Mouse (Mus musculus) lung, postnatal 10 days (tissue): ENCODE measurements at regions not wholly inside any gene's neighbourhood (a gene's known extent, or its start where the extent isn't known, plus 50 kb on each side); places are given as distances from the start of the nearest gene placed in this dataset.

ENCODE experiments used
- DNase-seq: peaks from one replicate; pipeline ENCODE4 v3.0.0; 2021

DNA sequence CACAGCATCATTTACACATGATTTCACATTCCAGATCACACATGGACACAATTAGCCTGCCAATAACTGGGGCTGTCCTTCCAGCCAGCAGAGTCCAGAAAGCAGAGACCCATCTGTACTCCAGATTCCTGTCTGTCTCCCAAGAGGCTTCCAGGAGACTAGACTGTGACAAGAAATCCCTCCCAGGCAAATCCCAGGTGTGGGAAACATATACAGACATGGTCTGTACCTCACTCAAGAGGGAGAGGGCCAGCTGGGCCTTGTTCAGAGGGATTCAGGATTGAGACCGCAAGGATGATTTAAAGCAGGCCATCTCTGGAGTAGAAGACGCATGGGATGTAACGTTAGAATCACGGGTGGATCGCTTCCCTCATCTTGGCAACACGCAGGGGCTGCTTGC is 182.7 kb upstream of the Prr30 start:
- DNase-seq: no peak

DNA sequence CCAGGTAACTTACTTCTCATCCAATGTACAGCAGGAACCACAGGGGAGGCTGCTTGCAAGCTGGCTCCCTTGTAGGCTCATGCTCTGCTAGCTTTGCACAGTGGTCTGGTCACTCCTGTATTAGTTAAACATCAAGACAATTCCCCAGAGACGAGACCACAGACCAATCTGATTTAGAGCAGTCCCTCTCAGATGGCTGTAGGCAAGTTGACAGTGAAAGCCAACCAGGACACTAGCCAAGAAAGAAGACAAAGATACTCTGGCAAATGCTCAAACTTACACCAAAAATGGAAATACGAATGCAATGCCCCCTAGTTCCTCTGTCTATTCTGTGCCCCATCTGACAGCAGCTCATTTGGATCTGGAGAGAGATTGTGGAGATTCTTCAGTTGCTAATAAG is 181.8 kb upstream of the Prr30 start:
- no peak for DNase-seq

DNA sequence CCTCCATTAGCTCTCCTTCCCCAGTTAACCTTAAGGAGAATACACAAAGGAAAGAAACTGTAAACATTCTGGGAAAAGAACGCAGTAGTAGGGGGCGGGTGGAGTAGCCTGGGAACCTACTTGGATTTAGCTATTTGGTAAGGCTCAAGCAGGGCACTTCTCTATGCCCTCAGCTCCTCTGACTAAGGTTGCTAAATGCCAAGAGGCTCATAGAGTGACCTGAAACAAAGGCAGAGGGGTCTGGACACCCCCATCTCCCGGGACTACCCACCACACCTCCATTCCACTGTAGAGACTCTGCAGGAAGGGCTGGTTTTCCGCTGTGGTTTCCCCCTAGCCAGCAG is 179.5 kb upstream of the Prr30 start:
- no peak for DNase-seq

DNA sequence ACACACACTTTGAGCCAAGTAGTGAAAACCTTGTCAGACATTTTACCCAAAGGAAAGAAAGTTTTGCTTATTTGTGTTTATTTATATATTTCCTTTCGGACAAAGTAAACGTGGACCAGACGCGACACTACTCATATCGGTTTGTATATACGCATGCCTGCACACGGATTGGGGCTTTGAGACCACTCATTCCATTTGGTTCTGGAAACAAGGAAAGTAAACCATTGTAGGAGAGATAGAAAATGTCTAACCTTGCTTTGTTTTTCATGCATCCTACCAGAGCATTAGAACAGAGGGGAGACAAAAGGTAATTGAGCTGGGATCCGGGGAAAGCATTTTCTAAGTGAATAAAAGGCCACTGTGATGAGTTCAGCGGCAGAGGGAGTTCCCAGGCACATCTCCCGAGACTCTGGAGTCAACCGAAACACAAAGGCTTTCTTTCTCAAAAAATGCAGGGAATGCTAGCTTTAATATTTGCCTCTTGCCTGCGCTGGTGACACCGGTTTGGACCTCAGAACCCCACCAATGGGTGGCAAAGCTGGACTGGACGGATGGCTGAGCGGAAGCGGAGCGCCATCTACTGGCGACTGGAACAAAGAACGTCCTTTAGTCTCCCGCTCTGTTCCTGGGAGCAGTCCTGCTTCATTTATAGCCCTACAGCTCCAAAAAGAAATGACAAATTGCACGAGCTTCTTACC is 179.0 kb upstream of the Prr30 start:
- DNase-seq: peak; percentile 74

DNA sequence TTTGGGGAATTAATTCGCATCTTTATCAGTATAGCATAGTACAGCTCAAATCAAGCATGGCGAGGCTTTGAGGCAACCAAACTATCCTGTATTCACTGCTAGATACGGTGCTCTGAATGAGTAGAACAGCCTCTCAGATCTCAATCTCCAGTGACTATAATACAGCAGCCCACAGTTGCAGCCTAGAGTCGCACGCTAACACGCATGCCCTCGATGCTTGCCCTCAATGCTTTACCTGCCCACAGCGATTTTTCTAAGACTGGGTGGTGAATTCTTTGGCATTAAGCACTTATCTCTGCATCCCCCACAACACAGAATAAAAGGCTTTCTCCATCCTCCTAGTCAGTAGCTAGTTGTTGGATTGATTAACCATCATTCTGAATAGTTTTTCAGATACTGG is 178.4 kb upstream of the Prr30 start:
- DNase-seq: no peak

DNA sequence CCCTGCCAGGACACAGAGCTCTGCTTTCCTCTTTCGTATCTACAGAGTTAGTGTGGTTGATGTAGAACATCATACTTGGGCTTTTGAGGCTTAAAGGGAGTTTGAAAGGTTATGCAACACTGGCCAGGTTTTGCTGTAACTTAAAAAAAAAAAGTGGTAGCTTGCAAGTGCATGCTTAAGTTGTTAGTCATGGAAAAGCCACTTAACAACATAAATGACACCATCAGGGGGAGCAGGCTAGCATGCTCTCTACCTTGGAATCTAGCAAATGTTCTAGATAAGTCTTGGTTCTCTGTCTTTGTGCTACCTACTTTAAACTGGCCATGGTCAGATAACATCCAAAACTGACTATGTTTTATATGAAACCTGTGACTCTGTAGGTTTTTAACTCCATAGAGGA is 176.6 kb upstream of the Prr30 start:
- DNase-seq: no peak

DNA sequence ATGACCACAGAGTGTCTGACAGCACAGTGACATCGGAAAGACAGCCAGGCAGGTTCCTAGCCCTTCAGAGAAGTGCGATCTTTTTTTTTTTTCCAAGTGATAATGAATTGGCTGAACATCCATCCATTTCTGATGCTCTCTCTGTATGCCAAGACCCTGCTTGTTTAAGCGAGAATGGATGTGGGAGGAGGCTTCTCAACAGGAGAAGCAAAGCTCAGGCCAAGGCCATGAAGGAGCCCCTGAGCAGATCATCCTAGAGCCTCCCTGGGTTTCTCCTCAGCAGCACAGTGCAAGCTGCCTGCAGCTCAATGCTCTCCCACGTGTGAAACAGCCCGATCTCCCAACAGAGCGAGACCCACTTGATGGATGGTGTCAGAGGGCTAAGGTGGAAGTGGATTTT is 175.7 kb upstream of the Prr30 start:
- DNase-seq: no peak

DNA sequence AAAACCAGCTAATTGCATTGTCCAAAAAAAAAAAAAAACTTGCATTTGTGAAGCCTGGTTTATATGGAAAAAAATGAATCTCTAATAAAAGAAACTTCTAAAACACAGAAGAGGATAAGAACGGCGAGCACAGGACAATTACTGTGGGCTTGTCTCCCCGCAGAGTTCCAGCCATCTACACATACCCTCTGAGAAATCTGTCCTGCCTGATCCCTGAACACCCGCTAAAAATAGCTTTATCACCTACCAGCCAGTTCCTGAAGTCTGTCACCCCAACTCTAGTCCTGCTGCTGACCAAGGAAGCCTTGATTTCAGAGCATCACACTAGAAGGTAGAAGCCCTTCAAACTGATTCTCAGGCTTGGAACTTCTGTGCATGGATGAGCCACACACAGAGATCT is 173.7 kb upstream of the Prr30 start:
- DNase-seq: no peak

DNA sequence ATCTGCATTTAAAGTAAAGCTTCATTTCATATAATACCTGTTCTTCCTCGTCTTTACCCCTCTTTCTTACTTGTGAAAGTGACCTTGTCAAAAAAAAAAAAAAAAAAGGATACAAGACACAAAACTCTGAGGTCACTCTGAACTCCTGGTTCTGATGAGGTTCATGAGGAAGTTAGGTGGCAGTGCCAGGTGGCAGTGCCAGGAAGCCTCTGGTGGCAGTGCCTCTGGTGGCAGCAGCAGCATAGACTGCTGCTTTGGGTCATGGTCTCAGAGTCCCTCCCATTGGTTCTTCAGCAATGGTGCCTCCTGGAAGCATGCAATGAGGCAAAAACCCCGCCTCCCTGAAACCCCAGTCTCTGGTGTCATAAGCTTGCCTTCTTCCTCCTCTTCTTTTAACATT is 159.7 kb upstream of the Prr30 start:
- no peak for DNase-seq

DNA sequence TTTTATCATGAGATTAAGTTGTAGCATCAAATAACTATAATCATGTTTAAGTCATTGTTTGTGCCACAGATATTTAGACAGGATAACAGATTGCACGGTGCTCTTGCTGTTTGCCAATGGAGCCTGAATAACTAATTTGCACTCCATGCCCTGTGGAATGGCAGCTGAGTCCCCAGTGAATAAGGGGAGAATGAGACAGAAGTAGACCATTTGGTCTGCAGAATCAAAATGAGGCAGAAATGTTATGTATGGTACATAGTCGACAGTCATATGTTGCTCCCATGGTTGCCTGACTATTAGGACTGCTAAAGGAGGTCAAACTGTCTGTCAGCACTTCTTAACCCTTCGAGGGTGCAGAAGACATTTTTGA is 152.9 kb upstream of the Prr30 start:
- no peak for DNase-seq

DNA sequence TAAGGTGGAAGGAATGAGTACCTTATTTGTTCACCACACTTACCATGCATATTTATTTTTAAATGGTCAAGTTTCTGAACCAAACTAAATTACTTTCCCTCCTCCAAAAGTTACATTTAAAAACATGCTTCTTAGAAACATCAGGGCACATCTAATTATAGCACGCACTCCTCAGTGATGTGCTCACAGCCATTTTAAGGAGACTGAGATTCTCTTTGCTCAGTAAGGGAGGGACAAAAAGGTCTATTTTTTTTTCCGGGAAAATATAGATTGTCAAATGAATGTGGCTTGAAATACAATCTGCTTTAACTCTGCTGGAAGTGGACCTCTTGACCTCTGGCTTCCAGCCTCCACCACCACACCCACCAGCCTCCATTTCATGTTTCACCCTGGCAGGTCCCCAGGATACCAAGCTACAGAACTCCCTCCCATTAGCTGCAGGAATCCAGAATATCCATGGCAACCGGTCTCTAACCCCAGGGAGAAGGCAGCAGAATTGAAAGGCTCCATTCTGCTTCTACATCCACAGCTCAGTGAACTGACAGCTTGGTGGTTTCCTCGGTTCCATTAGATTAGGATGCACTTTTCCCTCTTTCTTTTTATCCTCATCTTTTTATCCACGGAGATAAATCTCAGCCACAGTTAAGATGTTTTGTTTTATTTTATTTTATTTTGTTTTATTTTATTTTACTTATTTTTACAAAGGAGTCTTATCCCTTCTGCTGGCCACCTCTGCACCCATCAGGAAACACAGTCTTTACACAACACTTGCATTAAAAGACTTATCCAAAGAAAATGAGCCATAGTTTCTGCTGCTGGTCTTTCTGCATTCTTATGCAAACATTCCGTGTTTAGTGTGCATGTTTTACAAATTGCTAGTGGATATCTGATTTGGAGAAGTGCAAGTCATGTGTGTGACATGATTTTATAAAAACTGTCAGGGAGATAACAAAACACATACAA is 152.2 kb upstream of the Prr30 start:
- DNase-seq: no peak

DNA sequence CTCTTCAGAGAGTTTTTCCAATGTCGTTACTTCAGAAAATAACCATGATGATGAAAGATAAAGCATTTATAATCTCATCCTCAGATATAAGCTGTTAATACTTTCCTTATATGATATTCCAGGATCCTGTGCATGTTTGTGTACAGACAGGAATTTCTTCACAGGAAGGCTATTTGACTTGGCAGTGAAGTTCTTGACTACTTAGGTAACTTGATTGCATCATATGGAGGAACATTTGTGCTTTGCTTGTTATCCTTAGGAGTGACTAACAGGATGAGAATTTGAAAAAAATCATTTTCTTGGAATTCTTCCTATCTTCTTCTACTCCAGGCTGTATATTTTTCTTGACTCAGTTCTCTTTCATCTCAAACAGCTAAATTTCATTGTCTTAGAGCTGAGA is 140.2 kb upstream of the Prr30 start:
- DNase-seq: no peak

DNA sequence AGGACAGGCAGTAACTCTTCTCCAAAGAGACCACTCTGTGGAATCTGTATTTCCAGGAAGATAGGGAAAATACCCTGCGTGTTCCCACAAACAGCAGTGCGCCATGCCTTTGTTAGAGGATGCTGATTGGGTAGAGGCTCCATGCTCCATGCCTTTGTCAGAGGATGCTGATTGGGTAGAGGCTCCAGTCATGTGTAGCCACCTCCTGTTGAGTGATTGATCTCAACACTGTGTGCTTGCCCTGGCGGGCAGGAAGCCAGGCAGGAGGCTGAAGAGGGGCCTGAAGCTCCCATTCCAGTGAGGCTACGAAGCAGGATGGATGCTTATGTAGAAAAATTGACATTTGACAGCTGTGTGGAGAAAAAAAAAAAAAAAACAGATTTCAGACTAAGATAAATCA is 131.9 kb upstream of the Prr30 start:
- DNase-seq: no peak

DNA sequence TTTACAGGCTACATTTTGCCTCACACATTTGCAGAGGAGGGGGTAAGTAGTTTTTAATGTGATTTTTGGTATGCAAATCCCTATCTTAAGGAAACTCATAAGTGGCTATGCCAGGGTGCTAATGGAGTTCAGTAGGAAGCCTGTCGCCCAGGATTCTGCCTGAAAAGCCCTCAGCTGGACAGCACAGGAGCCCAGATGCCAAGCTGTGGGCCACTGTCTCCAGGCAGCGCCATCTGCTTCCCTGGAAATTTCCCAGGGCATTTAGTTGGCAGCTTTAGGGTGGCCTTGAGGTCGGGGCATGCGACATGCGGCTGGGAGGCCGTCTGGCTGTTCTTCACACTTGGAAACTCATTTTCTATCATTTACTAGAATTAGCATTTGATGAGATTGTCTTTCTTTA is 127.3 kb upstream of the Prr30 start:
- DNase-seq: no peak

DNA sequence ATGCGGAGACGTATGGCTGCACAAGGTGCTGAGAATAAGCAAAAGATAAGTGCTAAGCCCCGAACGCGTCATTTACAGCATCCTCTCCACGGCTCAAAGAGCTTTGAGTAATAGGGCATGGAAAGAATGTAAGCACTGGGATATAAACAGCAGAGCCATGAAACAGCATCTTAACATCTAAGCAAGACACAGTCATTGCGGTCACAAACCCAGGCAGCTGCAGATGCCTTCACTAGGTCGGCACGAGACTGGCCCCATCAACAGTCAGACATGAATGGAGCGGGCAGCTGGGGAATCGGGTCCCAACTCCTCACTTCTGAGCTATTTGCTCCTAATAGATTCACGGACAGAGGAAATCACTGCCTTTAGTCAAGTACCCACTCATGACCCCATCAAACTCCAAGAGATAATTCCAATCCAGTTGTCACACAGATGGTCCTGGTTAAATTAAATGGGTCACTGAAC is 126.4 kb upstream of the Prr30 start:
- DNase-seq: no peak

DNA sequence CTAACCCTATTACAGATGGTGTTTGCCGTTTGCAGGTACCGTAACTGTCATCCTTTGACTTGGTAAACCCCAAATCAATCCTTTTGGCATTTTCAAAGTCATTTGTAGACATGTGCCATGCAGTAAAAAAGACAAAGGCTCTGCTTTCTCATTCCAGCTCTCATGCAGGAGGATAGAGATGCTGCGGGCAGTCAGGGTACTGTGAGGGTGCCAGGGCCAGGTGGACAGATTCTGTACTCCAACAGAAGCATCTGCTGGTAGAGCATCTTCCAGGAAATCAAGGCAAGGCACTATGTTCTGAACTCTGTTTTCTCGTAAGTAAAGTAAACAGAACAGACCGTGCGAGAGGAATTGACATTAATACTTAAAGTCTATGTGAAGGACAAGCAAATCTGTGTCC is 123.2 kb upstream of the Prr30 start:
- DNase-seq: no peak

DNA sequence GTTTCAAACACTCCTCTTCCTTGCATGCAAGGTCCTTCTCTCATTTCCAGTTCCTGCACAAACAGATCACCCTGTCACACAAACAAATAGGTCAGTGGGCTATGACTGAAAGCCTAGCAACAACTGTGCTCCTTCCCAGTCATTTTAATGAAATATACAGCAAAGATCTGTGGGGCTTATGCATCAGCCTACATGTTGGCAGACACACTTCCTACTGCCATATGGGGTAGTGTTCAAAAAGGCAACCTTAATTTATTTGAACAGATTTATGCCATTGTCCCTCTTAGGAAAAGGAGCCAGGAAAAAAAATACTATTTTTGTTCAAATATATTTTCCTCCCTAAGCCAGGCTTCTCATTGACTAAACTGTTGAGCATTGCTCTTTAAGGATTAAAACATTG is 107.8 kb upstream of the Prr30 start:
- DNase-seq: no peak

DNA sequence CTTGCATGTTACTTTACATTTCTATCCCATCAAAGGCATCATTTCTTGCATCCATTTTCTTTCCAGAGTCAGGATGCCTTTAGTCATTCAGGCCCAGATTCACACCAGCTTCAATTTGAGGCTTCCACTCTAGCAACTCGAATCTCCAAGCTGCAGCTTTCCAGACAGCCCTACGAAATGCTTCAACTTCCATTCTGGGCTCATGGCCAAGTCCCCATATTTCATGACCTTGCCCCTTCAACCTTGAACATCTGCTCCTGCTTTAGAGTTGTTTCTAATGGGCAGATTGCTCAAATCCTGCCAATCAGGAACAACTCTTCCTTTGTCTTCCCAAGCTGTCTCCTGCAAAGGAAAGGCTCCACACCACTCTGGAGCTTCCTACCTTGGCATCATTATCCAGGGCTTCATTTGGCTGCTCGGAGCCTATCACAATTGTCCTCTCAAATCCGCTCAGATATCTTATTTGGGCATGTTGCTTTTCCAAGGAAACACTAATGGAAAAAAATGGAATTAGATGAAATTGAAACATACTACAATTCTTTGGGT is 104.4 kb upstream of the Prr30 start:
- DNase-seq: peak; percentile 33

DNA sequence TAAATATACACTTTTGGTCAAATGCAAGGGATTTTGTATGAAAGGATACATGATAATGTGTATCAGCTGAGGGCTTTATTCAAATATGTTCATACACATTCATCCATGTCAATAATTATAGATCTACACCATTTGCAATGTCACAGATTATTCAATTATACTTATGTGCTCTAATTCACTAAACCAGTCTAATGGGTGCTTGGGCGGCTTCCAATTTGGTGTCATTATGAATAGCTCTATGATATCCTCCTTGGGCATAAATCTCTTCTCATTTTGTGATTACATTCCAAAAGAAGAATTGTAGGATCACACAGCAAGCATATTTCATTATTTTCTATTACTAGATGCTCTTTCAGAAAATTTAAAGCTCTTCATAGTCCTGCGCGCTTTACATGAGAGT is 97.7 kb upstream of the Prr30 start:
- no peak for DNase-seq

DNA sequence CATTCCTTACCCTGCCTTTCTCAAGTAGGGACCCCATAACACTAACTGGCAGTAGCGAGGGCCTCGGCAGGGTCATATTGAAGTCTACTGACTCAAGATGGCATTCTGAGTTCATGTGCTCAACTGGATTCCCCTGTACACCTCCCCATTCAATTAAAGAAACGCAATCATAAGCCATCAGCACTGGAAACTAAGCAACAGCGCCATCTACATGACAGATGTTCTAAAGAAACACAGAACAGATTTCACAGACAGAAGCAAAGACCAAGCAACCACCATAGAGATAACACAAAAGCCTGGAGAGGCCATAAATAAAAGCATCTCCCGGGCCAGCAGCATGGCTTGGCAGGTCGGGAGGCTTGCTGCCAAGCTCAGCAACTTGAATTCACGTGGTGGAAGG is 94.6 kb upstream of the Prr30 start:
- DNase-seq: peak; percentile 37

DNA sequence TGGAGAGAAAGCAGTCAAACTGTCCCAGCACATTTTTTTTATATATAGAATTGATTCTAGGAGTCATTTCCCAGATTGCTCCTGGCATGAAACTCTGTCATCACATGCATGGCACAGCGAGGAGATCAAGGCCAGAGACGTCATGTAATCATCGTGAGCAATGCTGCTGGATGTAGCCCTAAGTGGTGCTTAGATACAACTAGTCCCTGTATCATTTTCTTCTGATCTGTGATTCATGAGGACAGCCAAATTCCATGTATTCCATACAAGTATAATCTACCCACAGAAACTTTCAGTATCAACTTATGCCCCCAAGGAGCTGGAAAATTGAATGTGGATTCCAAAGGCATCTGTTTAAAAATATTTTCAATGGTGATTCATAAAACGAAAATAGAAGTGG is 87.6 kb upstream of the Prr30 start:
- no peak for DNase-seq

DNA sequence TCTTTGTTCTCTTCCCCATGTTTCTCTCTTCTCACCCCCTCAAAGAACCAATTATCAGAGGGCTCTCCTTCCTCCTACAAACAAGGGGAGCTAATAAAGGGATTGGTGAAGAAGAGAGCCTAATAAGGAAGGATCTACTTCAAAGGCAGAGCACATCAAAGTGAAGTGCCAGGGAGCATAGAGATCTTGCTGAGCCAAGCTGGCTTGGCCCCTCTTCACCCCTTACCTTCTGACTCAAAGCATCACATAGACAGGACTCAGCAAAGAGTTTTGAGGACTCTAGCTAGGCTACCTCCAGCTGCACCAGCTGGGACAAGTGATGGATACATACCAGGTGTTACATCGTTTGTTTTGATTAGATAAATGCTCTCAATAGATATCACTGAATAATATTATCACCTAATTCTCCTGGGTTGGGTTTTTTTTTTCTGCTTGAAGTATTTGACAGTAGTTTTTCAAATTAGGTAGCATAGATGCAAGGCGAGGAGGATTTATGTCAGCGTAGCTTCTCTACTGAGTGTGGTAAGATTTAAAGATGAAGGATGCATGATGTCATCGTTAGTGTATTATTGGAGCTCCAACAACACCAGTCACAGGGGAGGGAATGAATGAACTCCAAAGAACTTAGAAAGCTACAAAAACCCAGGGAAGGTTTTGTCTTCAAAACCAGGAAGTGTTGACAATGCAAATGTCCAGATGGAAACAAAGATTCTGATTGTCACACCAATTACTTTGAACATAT is 69.1 kb upstream of the Prr30 start:
- DNase-seq: no peak

DNA sequence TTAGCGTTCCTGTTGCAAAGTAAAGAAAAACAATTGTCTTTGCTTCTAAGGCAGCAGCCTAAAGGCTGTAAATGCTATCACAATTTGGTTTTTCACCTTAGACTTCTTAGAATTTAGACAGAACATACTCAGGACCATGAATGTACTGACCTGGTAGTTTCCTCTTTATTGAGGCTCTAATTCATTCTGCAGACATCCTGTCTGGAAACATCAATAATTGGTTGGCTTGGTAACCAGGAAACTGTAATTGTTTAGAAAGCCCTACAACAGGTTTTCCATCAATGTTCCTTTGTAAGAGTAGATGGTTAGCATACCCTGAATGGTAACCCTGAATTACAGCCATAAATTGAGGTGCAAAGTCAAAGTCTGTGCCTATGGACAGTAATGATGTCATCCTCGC is 67.4 kb upstream of the Prr30 start:
- no peak for DNase-seq
